Mouse (Mus musculus) adrenal gland, adult 2 months (tissue): ENCODE data around the gene Mtmr4. TPM values are rescaled to one million over a fixed set of nuclear protein-coding genes. Genes with fewer than 3 reads are reported as not detected.

Experiments used
- DNase-seq: peaks from one replicate; pipeline ENCODE4 v3.0.0; 2021
- long read RNA-seq: library from polyadenylated mRNA; stranded (forward); transcript quantifications from one replicate; pipeline ENCODE4 v2.0.0, GENCODE M21; 2021
- polyA plus RNA-seq: library from polyadenylated mRNA; depleted of rRNA; stranded (reverse); fragments of >200 nt; gene quantifications from 2 replicates; pipeline ENCODE4 v1.2.3, GENCODE M21; 2012; rRNA removed
- total RNA-seq, 2 experiments: library from RNA; stranded (reverse); gene quantifications; 2 replicates each; pipeline ENCODE4 v1.2.3; 2021

The Mtmr4 gene
- total RNA-seq (10 to 100 TPM; 24.6 to 31.1 TPM), polyA plus RNA-seq (13.0 and 15.2 TPM in 2 replicates)
- long read RNA-seq, full-length matches to known transcripts, result 1 of 6 reads
- long read RNA-seq, partial matches to known transcripts, result 4 of 6 reads
- long read RNA-seq, other reads (novel, unspliced or antisense), result 1 of 6 reads

DNA sequence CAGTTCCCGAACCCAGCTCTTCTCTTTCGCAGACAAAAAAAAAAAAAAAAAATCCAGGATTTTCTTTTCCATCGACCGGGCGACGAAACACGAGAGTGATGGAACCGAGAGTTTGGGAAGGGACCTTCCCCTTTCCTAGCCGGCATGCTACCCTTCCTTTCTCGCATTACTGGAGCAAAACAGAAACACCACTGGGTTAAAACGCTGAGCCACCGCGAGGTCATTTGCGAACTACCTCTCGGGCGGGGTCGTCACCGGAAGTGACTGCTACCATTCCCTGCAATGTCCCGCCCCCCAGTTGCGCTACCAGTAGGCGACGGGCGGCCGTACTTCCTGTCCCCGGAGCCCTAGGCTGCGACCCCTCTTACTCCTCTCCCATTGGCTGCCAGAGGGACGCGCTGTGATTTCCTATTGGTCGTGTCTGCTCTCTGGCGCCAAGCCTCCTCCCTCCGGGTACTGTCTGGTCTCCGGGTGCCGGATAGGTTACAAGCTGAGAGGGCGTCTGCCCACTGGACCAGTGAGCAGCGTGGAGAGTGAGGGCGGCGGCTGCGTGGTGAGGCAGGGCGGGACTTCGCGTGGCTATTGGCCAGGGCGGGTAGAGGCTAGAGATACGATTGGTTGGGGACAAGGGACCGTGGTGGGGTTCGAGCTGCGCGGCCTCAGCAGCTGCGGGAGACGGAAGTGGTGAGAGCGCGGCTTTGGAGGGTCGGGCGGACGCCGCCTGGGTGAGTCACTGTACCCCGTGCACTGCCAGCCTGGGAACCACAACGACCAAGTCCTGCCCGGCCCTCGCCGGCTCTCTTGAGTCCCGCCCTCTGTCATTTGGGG is at the start of gene Mtmr4:
Gene Mtmr4 (plus strand): TSS at position 637 of the 828 bp plus-strand sequence.
- DNase-seq, result peak; percentile 100

DNA sequence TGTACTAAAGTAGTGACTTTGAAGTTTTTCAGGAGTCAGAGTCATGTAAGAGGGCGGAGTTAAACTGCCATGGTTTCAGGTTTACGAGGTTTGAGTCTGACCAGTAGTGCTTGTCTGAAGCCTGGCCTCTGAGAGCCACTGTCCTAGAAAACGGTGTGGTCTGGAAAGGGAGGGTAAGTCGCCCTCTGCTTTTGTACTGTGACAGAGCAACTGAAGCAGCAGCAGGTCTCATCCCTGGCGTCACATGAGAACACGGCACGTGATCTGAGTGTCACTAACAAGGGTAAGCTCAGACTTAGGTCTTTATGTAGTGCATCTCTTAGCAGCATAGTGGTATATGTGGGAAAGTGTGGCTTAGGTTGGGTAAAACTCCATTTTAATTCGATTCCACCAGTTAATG is 49.7 kb upstream of the Mtmr4 start:
- peak; percentile 21 for DNase-seq

DNA sequence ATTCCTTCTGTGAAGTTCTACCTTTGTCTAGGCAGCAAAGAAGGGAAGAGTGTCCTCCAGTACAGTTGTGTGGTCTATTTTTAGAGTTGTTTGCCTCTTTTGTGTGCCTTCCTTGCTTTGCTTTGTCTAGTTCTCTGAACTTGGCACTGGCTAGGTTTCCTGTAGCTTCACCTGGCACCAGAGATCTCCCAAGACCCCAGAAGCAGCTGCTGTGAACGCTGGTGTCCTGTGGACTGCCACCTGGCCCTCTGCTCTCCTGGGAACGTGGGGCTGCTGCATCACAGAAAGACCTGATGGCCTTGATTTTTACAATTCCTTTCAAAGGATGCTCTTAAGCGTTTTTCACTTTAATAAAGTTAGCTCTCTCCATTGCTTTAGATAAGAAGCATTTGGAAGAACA is 49.1 kb upstream of the Mtmr4 start:
- DNase-seq, result no peak

DNA sequence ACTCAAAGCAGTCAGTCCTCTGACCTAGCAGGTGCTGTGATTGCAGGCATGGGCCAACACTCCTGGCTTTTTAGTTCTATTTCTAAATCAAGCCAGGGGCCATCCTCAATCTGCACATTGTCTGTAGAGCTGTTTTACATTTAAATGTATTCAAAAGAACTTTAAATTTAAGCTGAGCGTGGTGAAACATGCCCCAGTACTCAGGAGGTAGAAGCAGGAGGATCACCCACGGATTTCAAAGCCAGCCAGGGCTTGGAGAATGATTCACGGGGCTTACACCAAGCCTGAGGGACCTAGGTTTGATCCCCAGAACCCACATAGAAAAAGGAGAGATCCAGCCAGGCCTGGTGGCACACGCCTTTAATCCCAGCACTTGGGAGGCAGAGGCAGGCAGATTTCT is 38.6 kb upstream of the Mtmr4 start:
- DNase-seq, result no peak

DNA sequence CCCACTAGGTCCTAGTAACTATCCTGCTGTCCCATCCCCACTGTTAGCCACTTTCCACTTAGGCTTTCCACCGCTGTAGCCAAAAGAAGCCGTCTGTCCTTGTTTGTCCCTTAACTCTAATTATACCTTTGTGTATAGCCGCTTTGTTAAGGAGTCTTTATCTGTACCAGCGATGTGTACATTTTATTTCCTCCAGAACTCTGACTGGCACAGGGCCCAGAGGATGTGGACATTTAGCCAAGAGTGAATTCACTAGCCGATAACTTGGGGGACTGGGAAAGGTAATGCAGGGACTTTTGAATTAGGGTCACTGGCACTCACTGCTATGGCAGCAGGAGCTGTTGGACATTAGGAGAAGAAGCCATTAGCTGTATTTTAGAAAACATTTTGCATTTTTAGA is 37.6 kb upstream of the Mtmr4 start:
- DNase-seq, result no peak

DNA sequence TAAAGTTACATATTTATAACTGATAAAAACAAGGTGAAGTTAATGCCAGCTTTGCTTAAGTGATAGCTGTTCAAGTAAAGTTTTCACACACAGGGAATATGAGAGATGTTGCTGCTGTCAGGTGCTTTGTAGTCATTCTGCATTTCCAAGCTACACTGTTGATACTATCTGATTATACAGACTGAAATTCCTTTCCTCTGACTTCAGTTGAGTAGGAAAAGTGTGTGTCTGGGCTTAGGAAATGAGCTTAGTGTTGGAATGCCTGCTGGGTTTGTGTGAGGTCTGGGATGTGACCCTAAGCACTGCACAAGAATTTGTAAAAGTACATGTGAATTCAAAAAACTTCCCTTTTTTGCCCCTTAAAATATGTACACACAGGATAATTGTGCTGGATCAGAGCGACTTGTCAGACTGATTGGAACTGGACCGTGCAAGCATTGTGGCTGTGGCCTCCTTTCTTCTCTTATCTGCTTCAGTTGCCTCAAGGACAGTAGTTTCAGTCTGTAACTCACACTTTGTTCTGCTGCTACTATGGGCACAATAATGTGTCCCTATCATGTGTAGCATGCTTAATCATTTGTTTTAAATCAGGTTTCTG is 36.8 kb upstream of the Mtmr4 start:
- peak; percentile 15 for DNase-seq

DNA sequence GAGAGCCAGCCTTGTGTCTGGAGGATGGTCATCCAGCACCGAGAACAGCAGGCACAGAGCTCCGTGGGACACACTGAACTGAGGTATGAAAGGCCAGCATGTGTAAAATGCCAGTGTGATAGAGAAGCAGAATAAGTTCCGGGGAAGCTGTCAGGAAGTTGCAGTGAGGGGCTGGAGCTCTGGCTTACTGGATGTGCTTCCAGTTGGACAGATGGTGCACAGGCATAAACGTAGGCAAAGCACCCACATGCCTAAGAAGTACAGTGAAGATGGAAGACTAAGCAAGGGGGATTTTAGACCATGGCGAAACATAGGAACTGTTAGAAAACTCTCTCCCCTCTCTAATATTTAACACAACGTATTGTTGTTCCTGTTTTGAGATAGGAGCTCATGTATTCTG is 30.8 kb upstream of the Mtmr4 start:
- no peak for DNase-seq

DNA sequence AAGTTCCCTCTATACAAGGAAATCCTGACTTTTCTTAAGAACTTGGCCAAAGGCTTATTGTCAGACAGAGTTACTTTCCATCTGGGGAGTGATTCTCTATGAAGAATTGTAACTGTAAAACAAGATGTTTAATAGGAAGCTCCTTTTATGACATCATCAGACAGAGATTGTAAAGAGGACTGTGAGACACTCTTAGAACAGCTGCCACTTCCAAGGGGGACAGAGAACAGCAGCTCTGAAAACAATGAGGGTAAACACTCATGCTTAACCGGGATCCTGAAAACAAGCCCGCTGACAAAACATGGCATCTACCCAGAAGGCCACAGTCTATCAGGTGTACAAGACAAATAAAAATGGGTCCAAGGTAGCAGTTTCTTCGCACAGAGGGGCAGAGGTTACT is 25.5 kb upstream of the Mtmr4 start, which contains the start of gene Gm11492:
Gene Gm11492 (plus strand): TSS at position 153 of the 400 bp plus-strand sequence.
- no peak for DNase-seq

DNA sequence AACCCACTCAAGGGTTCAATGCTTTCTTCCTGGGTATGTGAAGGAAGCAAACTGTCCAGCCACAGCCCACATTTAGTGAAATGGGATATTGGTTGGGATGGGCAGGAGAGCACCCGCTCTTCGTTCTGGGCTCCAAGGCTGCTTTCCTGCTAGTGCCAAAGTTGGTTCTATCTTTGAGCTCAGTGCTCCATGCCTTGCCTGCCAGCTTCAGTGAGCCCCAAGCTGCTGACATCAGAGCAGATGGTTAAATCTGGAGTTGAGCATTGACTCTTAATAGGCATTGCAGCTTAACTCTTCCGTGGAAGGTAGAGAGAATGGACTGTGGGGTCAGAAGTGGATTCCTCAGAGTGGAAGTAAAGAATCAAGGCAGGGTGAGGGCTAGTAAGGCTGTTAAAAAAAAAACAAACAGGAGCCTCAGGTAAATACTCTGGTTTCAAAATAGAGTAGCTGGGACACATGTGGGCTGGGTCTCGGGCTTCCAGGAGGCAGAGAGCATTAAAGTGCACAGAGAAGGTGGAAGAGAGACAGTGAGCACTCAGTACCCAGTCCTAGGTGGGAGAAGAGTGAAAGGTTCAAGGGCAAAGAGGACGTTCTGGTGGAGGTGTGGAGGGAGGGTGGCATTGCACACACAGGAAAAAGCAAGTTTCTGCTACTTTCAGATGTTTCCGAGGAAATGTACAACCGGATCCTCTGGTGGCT is 23.6 kb upstream of the Mtmr4 start, which contains the start of gene Sept4:
Gene Sept4 (plus strand): TSS at position 649 of the 699 bp plus-strand sequence.
- no peak for DNase-seq

DNA sequence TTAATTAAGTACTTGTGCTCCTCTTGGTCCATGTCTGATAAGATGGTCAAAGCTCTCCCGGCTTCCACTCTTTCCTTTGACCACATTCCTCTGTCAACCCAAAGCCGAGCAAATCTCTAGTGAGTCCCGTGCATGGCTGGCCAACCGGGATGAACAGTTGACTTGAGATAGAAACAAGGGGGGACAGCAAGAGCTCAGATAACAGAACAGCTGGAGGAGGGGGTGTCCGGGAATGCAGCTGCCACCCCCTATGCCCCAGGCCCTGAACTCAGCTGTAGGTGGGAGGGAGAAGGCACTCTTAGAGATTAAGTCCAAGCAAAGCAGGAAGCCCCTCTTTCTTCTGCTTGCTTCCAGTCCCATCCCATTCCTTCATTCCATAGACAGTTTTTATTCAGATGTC is 21.2 kb upstream of the Mtmr4 start:
- no peak for DNase-seq

DNA sequence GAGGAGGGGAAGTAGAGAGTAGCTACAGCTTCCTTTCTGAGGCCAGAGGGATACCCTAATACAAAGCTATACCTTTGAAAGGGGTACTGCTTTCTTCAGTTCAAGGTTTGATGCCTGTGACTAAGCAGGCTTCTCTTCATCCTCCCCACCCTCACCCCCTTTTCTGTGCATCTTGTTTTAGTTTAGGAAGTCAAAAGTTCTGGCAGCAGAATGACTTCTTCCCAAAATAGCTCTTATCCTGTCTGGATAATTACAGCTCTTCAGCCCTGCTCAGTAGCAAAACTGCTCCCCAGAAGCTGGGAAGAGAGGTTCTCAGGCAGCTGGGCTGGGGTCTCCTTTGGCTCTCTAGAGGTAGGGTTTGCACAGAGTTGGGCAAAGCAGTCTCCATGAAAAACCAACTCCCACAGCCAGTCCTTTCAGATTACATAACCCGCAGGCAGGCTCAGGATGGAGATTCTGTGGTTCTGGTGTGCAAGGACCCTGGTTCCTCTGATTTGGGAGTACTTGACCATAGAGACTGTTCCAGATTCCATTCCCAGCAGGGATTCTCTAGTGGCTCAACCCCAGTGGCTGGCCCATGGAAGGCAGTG is 20.5 kb upstream of the Mtmr4 start:
- no peak for DNase-seq

DNA sequence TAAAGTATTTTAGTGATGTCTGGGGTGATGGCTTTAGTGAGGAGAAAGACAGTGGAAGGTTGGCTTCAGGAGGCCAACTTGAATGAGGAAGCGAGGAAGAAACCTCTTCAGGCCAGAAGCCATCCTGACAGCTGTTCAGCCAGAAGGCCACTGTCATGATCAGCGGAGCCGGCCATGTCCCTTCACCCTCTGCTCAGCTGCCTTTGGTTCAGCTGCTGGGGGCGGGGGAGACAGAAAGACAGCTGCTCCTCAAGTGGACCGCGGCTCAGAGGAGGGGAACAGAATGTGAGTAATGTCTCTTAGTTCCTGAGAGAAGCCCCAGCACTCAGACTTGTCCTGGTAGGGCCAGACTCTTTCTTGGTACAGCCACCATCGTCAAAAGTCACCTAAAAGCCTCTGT is 18.2 kb upstream of the Mtmr4 start:
- no peak for DNase-seq

DNA sequence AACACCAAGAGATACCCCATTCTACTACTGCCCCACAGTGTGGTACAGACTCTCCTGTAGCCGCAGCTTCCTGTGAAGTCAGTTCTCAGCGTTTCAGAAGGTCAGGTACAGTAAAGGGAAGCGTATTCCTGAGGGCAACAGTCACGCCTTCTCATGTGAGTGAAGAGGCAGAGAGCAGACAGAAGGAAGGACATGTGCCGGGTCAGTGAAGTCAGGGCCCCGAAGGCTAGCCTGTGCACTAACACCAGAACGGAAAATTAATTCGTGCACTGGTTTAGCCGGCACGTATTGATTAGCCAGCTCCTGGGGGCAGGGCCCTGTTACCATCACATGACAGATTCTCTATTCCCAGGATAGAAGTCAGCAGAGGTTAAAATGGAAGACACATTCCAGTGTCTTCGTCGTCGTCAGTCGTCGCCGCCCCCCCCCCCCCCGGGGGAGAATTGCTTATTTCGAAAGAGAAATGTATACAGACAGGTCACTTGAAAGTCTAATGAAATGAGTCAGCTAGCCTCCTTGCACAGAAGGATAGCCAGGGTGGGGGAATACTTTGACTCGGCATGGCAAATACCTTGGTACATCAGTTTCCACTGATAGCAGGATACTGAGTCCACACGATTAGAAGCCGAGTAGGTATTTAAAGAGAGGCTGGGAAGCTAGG is 17.3 kb upstream of the Mtmr4 start:
- no peak for DNase-seq

DNA sequence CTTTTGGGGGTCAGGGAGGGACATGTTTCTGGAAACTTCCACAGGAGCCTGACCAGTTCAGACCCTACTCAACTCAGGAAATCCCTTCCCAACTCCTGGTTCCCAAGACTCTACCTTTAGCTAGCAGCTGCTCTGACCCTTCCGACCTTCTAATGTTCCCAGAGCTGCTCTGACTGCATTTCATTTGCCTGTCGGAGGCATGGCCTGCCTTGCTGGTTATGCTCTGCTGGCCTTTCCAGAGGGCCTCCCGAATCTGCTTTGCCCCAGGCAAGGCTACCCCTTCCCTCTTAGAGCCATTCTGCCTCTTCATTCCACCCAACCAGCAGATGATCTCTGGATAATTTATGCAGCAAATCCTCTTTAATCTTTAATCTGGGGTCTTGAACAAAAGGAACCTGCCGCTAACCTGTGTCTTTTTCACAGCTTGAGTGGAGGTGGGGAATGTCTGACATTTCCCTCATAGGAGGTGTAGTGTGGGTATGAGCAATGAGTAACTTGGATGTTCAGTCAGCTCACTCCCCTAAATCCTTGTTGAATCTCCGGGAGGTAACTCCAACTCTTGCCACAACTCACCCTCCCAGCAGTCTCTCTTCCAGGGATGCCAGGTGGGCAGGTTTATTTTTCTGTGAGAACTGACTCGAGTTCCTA is 14.2 kb upstream of the Mtmr4 start:
- DNase-seq, result no peak

DNA sequence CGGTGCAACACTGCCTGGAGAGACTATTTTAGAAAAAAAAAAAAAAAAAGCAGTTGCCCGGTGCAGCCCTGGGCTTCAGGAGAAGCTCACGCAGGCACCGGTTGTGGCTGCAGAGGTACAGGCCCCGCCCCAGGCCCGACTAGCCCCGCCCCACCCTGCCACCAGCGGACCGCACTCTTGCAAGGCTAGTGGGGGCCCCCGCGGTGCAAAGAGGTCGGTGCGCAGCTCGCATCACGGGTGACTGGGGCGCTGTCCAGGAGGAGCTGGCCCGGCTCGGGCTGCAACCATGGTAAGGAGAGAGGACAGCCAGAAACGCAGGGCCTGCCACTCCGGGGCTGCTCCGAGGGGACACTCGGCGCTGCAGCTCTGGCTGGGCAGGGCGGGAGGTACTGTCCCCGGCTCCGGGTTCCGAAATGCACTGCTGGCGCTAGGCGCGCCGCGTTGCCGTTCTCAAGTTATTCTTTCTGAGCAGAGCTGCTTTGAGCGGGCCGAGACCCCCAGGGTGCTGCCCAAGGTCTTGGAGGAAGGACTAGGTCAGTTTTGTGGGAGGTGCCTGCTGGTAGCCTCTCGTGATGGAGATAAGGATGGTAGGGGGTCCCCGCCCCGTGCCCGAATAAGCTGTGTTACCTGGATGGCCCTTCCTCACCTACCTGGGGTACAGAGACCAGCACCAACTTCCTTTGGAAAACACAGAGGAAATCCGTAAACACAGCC is 13.6 kb upstream of the Mtmr4 start:
- peak; percentile 84 for DNase-seq

DNA sequence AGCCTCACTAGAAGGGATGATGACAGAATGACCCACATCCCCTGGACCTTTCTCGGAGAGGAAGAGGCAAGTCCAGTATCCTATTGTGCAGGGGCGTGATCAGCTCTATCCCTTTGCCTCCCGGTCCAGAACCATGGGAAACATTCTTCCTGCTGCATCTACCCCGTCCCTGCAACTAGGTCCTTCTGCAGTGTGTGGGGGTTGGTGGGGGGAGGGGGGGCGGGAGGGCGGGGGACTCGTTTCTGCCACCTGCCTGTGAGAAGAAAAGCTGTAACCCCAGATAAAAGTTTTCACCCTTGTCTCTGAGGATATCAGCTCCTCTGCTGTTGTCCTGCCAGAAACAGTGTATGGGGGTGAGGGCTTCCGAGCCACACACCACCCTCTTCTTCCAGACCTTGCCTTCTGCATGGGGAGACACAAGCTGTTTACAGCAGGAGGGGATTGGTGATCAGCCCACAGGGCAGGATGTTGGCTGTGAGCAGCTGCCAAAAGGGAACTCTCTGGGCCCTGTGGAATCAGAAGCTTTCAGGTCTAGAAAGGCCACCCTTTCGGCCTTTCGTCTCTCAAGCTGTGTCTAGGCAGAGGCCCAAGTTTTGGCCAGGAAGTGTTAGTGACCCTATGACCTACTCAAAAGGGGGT is 12.9 kb upstream of the Mtmr4 start:
- peak; percentile 37 for DNase-seq

DNA sequence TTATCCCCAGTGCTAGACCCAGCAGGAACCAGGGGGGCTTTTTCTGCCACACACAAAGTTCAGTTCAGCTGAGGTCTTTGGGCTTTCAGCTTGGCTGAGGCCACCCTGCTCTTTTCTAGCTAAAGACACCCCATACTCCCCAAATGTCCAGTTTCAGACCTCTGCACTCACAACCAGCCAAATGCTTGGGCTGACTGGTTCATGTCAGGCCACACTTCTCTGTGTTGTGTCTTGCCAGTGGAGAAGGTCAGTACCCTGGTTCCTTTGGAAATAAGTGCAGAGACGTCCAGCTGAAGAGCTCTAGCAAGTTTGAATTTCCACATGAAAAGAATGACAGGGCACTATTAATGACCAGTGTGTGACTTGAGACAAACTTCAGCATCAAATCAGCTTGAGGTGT is 12.2 kb upstream of the Mtmr4 start:
- DNase-seq, result no peak

DNA sequence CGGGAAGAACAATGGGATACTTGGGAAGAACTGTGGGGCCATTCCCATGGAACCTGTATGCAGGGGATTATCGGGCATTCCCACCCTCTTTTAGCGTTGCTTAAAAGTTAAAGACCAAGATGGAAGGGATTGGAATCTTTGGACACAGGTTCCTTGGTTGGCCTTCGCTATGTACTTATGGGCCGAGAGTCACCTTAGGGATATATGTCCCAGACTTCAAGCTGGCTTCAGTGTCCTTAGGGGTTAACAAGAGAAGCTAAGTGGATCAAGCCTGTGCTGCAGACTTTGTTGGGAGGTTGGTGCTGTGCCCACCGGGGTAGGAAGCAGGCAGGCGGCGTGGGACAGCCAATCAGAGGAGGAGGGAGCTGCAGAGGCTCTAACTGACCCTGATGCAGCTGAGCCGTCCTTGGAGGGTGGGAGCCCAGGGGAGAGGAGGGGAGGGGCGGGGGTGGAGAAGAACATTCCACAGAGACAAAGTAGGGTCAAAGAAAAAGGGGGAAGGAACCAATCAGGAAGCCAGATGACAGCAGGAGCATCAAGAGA is 11.3 kb upstream of the Mtmr4 start:
- DNase-seq, result no peak

DNA sequence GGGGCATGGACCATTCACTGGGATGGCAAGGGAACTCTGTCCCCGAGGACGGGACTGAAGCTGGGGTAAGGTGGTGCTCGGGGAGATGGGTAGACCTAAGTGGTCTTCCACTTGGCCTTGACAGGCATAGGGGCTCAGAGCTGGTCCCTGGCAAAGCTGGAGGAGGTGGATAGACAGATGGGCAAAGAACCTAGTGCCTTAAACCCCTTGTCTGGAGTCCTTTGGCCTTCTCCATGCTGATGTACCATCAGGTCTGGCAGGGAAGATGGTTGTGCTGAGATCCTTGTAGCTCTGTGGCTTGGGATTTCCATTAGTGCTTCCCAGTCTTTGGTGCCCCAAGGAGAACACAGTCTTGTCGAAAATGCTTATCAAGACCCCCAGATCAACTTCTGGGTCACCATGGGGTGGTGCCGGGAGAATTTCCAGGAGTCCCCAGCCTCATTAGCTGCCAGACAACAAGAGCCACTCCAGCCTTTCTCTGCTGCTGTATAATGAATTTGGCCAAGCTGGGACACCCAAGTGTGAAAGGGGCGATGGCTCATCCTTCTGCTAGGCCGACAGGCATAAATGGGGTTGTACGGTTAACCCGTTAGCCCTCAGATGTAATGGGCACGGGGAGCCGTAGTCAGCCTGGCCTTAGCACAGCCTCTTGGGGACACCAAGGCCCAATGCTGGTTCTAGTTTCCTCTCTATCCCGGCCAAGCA is 10.6 kb upstream of the Mtmr4 start:
- no peak for DNase-seq
